Mouse (Mus musculus) hindbrain, embryonic 12.5 days (tissue): ENCODE results near the gene Itga11. TPM values are rescaled to one million over a fixed set of nuclear protein-coding genes. Genes with fewer than 3 reads are reported as not detected.

Experiments
- ATAC-seq: fragments of 200-750 bp; cut with Nextera tagmentation; 2 replicates; pipeline ENCODE4 v1.8.0; 2017; ENCODE audit warnings: moderate TSS enrichment; ENCODE audit not compliant: low FRiP score
- H3K27ac ChIP-seq: fragments of 300-500 bp; sonication (generic); 2 replicates; pipeline ENCODE4 v1.5.1; 2016; ENCODE audit warnings: mild to moderate bottlenecking
- H3K27me3 ChIP-seq: fragments of 300-500 bp; sonication (generic); 2 replicates; pipeline ENCODE4 v1.6.1; 2016; ENCODE audit warnings: mild to moderate bottlenecking
- H3K36me3 ChIP-seq: fragments of 300-500 bp; sonication (generic); 2 replicates; pipeline ENCODE4 v1.6.1; 2016; ENCODE audit warnings: mild to moderate bottlenecking
- H3K4me1 ChIP-seq: fragments of 300-500 bp; sonication (generic); 2 replicates; pipeline ENCODE4 v1.6.1; 2016
- H3K4me2 ChIP-seq: fragments of 300-500 bp; sonication (generic); replicated peaks from 2 replicates; pipeline ENCODE4 v1.6.1; 2016; ENCODE audit warnings: mild to moderate bottlenecking
- H3K4me3 ChIP-seq: fragments of 300-500 bp; sonication (generic); 2 replicates; pipeline ENCODE4 v1.5.1; 2016; ENCODE audit warnings: mild to moderate bottlenecking
- H3K9ac ChIP-seq: fragments of 300-500 bp; sonication (generic); 2 replicates; pipeline ENCODE4 v1.6.1; 2016; ENCODE audit warnings: mild to moderate bottlenecking, moderate library complexity
- H3K9me3 ChIP-seq: fragments of 300-500 bp; sonication (generic); replicated peaks from 2 replicates; pipeline ENCODE4 v1.6.1; 2016; ENCODE audit warnings: mild to moderate bottlenecking
- WGBS: fragments of 180-500 bp; shearing (Covaris S2); methylation state at CpG from one replicate; pipeline ENCODE4 v1.1.7; 2016; 5-methylcytosine and 5-hydroxymethylcytosine counted together
- polyA plus RNA-seq: library from polyadenylated mRNA; unstranded; fragments of >200 nt; fragmentation: Nextera tagmentation; extraction: Ambion mirVana; gene quantifications from 2 replicates; pipeline ENCODE4 v1.2.1, GENCODE M21; 2016

Itga11 gene
- polyA plus RNA-seq = 4.6 and 5.8 TPM in 2 replicates

- WGBS = 2% methylated on average over 38 of the region's 45 CpGs
- peak within 1 kb of the TSS; percentile 76 for H3K4me2 ChIP-seq
- no peak for ATAC-seq
- peaks cover 17% of the 10 kb centered on the region for H3K4me1 ChIP-seq
- peaks cover 43% of the 10 kb centered on the region for H3K27me3 ChIP-seq
- peak within 1 kb of the TSS; percentile 50 for H3K9ac ChIP-seq
- H3K36me3 ChIP-seq = no peaks in the 10 kb centered on the region
- peak within 1 kb of the TSS; percentile 39 for H3K4me3 ChIP-seq
- no peak within 1 kb of the TSS for H3K27ac ChIP-seq
- H3K9me3 ChIP-seq = no peaks in the 10 kb centered on the region
Measured at GRCm38 (mm10) chr9:62677641-62678549, at the start of gene Itga11. Itga11 (plus strand) TSS chr9:62677826.

GRCm38 (mm10) chr9:62630631-62631240, 46.9 kb upstream of the Itga11 start:
- 86% methylated on average over 10 of the region's 10 CpGs for WGBS
- no peak for ATAC-seq

GRCm38 (mm10) chr9:62632392-62632791, 45.2 kb upstream of the Itga11 start:
- WGBS = 88% methylated on average over 6 of the region's 6 CpGs
- Histone ChIP-seq H3K4me1 (no peaks in the 10 kb centered on the region), H3K27ac (no peak overlapping the region), H3K27me3 (no peaks in the 10 kb centered on the region), H3K36me3 (no peaks in the 10 kb centered on the region), H3K9me3 (no peaks in the 10 kb centered on the region), H3K4me3 (no peak overlapping the region), H3K9ac (no peak overlapping the region), H3K4me2 (no peak overlapping the region)
- ATAC-seq = no peak

More at GRCm38 (mm10) chr9:62630631-62631240, 46.9 kb upstream of the Itga11 start:
- Histone ChIP-seq H3K9me3 (no peaks in the 10 kb centered on the region), H3K36me3 (no peaks in the 10 kb centered on the region), H3K27ac (no peak overlapping the region), H3K4me2 (no peak overlapping the region), H3K4me1 (no peaks in the 10 kb centered on the region), H3K9ac (no peak overlapping the region), H3K4me3 (no peak overlapping the region), H3K27me3 (no peaks in the 10 kb centered on the region)

- 0 out of 2 replicates have a peak, but pooled peaks cover 2% of the 10 kb centered on the region for H3K27me3 ChIP-seq
- H3K27ac ChIP-seq = no peak overlapping the region
- ATAC-seq = no peak
- no peaks in the 10 kb centered on the region for H3K9me3 ChIP-seq
- no peak overlapping the region for H3K4me2 ChIP-seq
- H3K9ac ChIP-seq = no peak overlapping the region
- 51% methylated on average over 6 of the region's 6 CpGs for WGBS
- H3K36me3 ChIP-seq = no peaks in the 10 kb centered on the region
- no peaks in the 10 kb centered on the region; the same call in 1 of the 2 replicates for H3K4me1 ChIP-seq
- H3K4me3 ChIP-seq = no peak overlapping the region
Measured at GRCm38 (mm10) chr9:62638045-62638444, 39.6 kb upstream of the Itga11 start.

- no peak overlapping the region for H3K4me2 ChIP-seq
- no peak overlapping the region for H3K9ac ChIP-seq
- H3K27me3 ChIP-seq = 0 out of 2 replicates have a peak, but pooled peaks cover 2% of the 10 kb centered on the region
- H3K36me3 ChIP-seq = no peaks in the 10 kb centered on the region
- H3K4me3 ChIP-seq = no peak overlapping the region
- 64% methylated on average over 4 of the region's 4 CpGs for WGBS
- no peaks in the 10 kb centered on the region; the same call in 1 of the 2 replicates for H3K4me1 ChIP-seq
- H3K9me3 ChIP-seq = no peaks in the 10 kb centered on the region
- ATAC-seq = no peak
- no peak overlapping the region for H3K27ac ChIP-seq
Measured at GRCm38 (mm10) chr9:62639686-62640085, 37.9 kb upstream of the Itga11 start.

- Histone ChIP-seq H3K9me3 (no peaks in the 10 kb centered on the region), H3K36me3 (no peaks in the 10 kb centered on the region), H3K4me2 (no peak overlapping the region), H3K9ac (no peak overlapping the region), H3K27ac (no peak overlapping the region), H3K4me3 (no peak overlapping the region), H3K27me3 (0 out of 2 replicates have a peak, but pooled peaks cover 2% of the 10 kb centered on the region), H3K4me1 (no peaks in the 10 kb centered on the region; the same call in 1 of the 2 replicates)
- ATAC-seq = no peak
- 86% methylated on average over 2 of the region's 2 CpGs for WGBS
Measured at GRCm38 (mm10) chr9:62640188-62640587, 37.4 kb upstream of the Itga11 start.

- no peak overlapping the region for H3K4me3 ChIP-seq
- no peaks in the 10 kb centered on the region for H3K27me3 ChIP-seq
- no peaks in the 10 kb centered on the region for H3K36me3 ChIP-seq
- WGBS = 75% methylated on average over 6 of the region's 6 CpGs
- no peak overlapping the region for H3K4me2 ChIP-seq
- 0 out of 2 replicates have a peak, but pooled peaks cover 9% of the 10 kb centered on the region for H3K4me1 ChIP-seq
- H3K9me3 ChIP-seq = no peaks in the 10 kb centered on the region
- H3K27ac ChIP-seq = no peak overlapping the region
- H3K9ac ChIP-seq = no peak overlapping the region
- no peak for ATAC-seq
Measured at GRCm38 (mm10) chr9:62645716-62646400, 31.8 kb upstream of the Itga11 start.

GRCm38 (mm10) chr9:62646721-62647183, 30.9 kb upstream of the Itga11 start:
- H3K4me3 ChIP-seq = no peak overlapping the region
- H3K36me3 ChIP-seq = no peaks in the 10 kb centered on the region
- ATAC-seq = no peak
- H3K27me3 ChIP-seq = no peaks in the 10 kb centered on the region
- no peaks in the 10 kb centered on the region for H3K9me3 ChIP-seq
- 65% methylated on average over 7 of the region's 7 CpGs for WGBS
- H3K9ac ChIP-seq = no peak overlapping the region
- H3K4me2 ChIP-seq = no peak overlapping the region
- 0 out of 2 replicates have a peak, but pooled peaks cover 9% of the 10 kb centered on the region for H3K4me1 ChIP-seq
- peak overlapping the region; percentile 1; the same call in 1 of the 2 replicates for H3K27ac ChIP-seq

GRCm38 (mm10) chr9:62649444-62649843, 28.2 kb upstream of the Itga11 start:
- no peak overlapping the region for H3K4me3 ChIP-seq
- no peak for ATAC-seq
- H3K4me1 ChIP-seq = 0 out of 2 replicates have a peak, but pooled peaks cover 9% of the 10 kb centered on the region
- no peak overlapping the region for H3K4me2 ChIP-seq
- no peak overlapping the region for H3K27ac ChIP-seq
- H3K9ac ChIP-seq = no peak overlapping the region
- no peaks in the 10 kb centered on the region for H3K36me3 ChIP-seq
- no peaks in the 10 kb centered on the region for H3K27me3 ChIP-seq
- H3K9me3 ChIP-seq = no peaks in the 10 kb centered on the region
- 72% methylated on average over 3 of the region's 3 CpGs for WGBS

- Histone ChIP-seq H3K9ac (no peak overlapping the region), H3K27me3 (no peaks in the 10 kb centered on the region), H3K4me3 (no peak overlapping the region), H3K4me2 (no peak overlapping the region), H3K36me3 (no peaks in the 10 kb centered on the region), H3K4me1 (0 out of 2 replicates have a peak, but pooled peaks cover 9% of the 10 kb centered on the region), H3K9me3 (no peaks in the 10 kb centered on the region), H3K27ac (no peak overlapping the region)
- no peak for ATAC-seq
- 84% methylated on average over 6 of the region's 6 CpGs for WGBS
Measured at GRCm38 (mm10) chr9:62650764-62651163, 26.9 kb upstream of the Itga11 start.

- H3K9me3 ChIP-seq = no peaks in the 10 kb centered on the region
- H3K4me2 ChIP-seq = no peak overlapping the region
- H3K4me1 ChIP-seq = no peaks in the 10 kb centered on the region
- 66% methylated on average over 6 of the region's 6 CpGs for WGBS
- no peaks in the 10 kb centered on the region for H3K27me3 ChIP-seq
- no peak overlapping the region for H3K27ac ChIP-seq
- H3K4me3 ChIP-seq = no peak overlapping the region
- no peak for ATAC-seq
- H3K9ac ChIP-seq = no peak overlapping the region
- no peaks in the 10 kb centered on the region for H3K36me3 ChIP-seq
Measured at GRCm38 (mm10) chr9:62654336-62654735, 23.3 kb upstream of the Itga11 start.

GRCm38 (mm10) chr9:62658016-62658415, 19.6 kb upstream of the Itga11 start:
- 78% methylated on average over 3 of the region's 3 CpGs for WGBS
- Histone ChIP-seq H3K27ac (no peak overlapping the region), H3K4me2 (no peak overlapping the region), H3K36me3 (no peaks in the 10 kb centered on the region), H3K4me3 (no peak overlapping the region), H3K4me1 (no peaks in the 10 kb centered on the region), H3K9me3 (no peaks in the 10 kb centered on the region), H3K9ac (no peak overlapping the region), H3K27me3 (no peaks in the 10 kb centered on the region)
- no peak for ATAC-seq
